Mouse (Mus musculus): Measurements from ENCODE around the gene Efhd1.
A peak's percentile ranks its signal among the peaks of the same experiment; 100 is the strongest.

Efhd1 gene

DNA sequence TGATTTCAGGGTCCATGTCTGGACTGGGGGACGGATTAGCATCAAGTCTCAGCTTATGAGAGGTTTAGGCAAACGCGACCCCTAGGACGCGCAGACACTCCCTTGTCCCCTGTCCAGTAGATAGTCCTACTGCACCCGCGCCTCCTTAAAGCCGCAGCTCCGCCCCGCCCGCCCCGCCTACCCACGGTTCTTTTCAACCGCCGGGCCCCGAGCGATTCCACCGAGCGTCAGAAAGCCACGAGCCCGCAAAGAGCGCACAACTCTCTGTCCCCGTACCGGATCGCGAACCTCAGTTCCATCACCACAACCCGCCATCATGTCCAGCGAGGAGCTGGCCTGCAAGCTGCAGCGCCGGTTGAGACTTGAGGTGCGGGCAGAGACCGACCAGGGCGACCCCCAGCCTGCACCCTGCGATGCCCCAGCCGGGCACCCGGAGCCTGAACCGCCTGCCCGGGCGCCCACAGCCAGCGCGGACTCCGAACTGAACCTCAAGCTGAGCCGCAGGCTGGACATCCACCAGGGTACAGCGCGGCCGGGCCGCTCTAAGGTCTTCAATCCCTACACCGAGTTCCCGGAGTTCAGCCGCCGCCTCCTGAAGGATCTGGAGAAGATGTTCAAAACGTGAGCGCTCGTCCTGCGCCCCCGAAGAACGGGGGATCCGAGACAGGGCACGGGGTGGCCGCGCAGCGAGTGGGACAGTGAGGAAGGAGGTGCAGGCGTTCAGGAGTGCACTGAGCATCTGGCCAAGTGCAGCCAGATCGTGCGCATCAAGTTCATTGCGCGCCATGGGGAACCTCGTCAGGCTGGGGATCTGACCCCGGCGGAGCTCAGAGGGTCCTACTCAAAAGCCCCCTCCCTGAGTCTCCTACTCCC is at the start of gene Efhd1:
Efhd1 (plus strand) TSS at position 230 of the 873 bp plus-strand sequence.
- no peak for DNase-seq (ENCODE audit: low spot score in 2 of 2)

DNA sequence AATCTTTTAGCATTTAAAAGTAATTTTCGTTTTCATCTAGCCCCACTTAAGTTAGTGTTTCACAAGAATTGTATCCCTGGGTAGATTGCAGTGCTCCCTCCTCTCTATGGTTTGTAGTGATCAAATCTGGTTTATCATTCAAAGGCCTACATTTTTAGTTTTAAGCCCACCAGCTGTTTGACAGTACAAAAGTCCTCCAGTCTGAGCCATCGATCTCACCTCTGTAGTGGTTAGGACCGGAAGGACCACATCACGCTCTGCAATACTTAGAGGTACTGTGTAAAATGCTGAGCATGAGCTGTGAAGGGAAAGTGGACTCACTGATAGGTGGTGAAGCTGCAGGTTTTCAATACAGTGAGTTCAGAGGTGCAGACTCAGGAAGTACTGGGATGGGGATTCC is 49.4 kb upstream of the Efhd1 start:
- no peak for DNase-seq (ENCODE audit: low spot score in 2 of 2)

DNA sequence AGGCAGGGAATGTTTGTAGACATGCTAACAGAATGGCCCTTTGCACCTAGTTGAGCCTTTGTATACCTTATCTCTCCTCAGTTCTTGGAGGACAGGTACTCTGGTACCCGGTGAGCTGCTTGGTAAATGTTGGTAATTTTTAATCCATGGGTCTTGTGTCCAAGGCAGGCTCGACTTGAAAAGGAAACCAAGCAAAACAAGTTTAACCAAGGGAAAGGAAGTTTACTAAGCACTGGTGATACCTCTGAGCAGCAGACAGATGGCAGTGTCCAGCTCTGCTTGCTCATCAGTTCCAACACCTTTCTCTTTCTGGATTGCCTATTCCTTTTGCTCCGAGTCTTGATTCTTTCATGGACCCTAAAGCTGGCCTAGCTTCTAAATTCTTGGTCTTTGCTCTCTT is 46.2 kb upstream of the Efhd1 start:
- no peak for DNase-seq (ENCODE audit: low spot score in 2 of 2)

DNA sequence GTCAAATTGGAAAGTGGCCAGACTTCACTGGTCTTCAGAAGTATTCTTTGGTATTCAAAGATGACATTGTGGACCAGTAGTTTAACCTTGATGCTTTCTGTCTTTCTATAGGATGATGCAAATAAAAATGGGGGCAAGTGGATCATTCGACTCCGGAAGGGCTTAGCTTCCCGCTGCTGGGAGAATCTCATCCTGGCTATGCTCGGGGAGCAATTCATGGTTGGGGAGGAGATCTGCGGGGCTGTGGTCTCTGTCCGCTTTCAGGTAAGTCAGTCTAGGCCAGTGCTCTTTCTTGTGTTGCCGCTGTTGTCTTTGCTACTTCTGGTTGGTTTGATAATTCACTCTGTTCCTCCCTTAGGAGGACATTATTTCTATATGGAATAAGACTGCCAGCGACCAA is 38.4 kb upstream of the Efhd1 start:
- no peak for DNase-seq (ENCODE audit: low spot score in 2 of 2)

- DNase-seq (ENCODE audit: low spot score in 2 of 2): no peak
Observed at GRCm38 (mm10) chr1:87226409-87227159, 37.6 kb upstream of the Efhd1 start.

DNA sequence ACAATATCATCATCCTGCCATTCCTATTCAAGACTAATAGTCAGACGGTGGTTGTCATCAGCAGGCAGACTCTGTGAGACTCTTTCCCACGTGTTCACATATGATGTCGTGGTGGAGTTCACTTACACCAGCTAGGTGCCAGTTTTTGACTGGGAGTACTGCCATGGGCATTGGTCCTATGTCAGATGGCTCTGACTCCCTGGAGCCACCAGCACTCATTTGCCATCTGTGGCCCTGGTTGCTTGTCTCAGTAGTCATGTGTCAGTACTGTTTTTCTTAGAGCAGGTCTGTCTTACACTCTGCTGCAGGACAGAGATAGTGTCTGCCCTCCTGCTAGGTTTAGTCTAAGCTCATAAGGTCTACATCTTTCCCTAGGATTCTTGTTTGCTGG is 37.0 kb upstream of the Efhd1 start:
- no peak for DNase-seq (ENCODE audit: low spot score in 2 of 2)

DNA sequence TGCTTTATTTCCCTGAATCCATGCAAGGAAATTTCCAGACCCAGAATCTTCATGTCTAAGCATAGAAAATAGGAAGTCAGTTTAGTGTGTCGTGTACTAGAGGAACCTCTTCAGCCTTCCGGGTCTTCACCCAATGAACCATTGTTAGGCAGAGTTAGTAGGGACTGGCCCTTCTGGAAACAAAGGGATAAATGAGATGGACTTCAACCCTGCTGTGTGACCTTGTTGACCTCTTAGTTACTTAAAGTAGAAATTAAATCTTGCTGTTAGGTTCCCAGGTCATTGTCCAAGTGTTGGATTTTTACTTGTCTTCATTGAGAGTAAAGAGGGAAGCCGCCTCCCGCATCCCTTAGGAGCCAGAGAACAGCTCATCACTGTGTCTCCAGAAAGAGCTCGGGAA is 33.6 kb upstream of the Efhd1 start:
- DNase-seq (ENCODE audit: low spot score in 2 of 2): no peak

- no peak for DNase-seq (ENCODE audit: low spot score in 2 of 2)
Observed at GRCm38 (mm10) chr1:87232197-87232596, 32.0 kb upstream of the Efhd1 start.

DNA sequence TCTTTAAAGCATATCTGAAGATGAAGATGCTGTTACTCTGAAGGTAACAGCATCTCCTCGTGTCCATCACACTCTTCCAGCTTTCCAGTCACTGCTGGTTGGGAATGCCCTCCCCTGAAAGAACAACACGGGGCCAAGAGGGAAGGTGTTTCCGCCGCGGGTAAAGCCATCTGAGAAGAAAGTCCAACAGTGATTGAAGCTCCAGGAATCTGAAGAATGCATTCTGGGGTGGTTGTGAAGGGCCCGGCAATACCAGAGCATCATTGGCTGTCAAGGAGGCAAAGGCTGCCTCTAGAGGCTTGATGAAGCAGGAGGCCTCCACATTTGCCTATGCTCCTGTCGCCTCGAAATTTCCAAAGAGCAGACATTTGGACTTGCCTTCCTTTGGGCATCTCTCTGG is 25.1 kb upstream of the Efhd1 start:
- DNase-seq (ENCODE audit: low spot score in 2 of 2): no peak

GRCm38 (mm10) chr1:87243021-87243420 is 21.1 kb upstream of the Efhd1 start:
- DNase-seq (ENCODE audit: low spot score in 2 of 2): no peak

DNA sequence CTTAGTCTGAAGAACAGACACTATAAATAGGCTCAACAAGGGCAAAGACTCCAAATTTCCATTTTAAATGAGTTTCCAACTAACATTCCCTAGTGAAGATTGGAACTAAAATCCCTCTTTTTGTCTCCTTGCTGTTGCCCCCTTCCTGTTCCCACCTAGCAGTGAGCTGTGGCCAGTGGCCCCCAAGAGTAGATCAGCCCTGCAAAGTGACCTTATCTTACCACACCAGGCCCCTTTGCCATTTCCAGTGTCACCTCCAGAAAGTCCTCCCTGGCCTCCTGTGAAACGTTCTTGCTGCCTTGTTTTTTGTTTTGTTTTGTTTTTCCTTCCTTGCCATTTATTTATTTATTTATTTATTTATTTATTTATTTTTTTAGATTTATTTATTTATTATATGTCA is 18.7 kb upstream of the Efhd1 start:
- DNase-seq (ENCODE audit: low spot score in 2 of 2): no peak

- DNase-seq (ENCODE audit: low spot score in 2 of 2): peak; percentile 38 to 80
Observed at GRCm38 (mm10) chr1:87245929-87246815, 18.0 kb upstream of the Efhd1 start.

DNA sequence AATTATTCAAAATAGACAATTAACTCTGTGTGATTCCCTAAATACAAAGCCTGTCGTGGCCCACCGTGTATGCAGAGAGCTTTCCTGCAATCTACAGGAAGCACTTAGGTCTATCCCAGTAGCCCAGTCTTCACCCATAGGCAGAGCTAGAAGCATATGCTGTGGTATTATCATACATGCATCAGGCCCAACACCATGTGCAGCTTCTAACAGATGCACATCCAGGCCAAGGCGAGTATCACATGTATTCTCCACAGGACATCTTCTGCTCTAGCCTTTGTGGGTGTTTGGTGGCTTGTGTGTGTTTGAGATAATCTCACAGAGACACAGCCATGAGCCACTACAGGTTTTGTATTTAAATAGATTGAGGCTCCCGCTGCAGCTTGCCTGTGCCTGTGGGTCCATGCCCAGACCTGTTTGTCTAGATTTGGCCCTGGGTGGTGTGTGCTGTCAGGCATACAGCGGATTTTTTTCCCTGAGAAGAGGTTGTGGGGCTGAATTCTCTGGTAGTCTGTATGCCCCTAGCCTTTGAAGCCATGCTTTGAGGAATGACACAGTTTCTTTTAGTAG is 12.0 kb upstream of the Efhd1 start:
- DNase-seq (ENCODE audit: low spot score in 2 of 2): no peak

DNA sequence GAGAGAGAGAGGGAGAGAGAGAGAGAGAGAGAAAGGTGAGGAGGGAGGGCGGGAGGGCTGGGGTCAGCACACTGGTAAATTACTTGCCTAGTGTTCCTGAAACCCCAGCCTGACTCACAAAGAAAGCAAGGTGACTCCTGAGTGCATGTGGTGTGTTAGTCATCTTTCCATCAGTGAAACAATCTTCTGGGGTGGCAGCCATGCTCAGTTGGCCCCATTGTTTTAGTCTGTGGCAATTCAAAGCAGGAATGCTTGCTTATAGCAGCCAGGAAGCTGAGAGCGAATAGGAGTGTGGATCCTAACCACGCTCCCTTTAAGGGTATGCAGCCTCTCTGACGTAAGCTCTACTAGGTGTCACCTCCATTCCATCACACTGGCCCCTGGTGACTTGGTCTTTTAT is 9.0 kb upstream of the Efhd1 start:
- no peak for DNase-seq (ENCODE audit: low spot score in 2 of 2)

DNA sequence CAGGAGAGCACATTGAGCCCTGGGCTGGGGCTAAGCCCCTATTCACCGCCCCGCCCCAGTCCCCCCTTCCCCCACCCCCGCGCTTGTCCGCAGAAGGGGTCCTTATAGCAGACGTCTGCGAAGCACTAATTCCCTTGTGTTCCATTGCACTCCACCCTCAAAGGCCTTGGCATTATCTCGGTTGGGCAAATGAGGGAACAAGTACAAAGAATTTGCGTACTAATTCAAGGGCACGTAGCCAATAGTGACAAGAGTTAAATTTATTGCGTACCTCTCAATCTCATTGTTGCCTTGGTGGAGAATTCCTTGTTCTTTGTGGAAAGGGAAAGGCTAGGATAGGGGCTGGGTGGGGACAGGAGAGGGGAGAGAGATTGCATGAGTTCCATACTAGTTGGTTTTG is 6.5 kb upstream of the Efhd1 start:
- DNase-seq (ENCODE audit: low spot score in 2 of 2): no peak

GRCm38 (mm10) chr1:87258484-87258883 is 5.7 kb upstream of the Efhd1 start:
- no peak for DNase-seq (ENCODE audit: low spot score in 2 of 2)

GRCm38 (mm10) chr1:87259316-87259715 is 4.8 kb upstream of the Efhd1 start:
- DNase-seq (ENCODE audit: low spot score in 2 of 2): no peak

GRCm38 (mm10) chr1:87263257-87263656 is 906 bp upstream of the Efhd1 start:
- no peak for DNase-seq (ENCODE audit: low spot score in 2 of 2)

DNA sequence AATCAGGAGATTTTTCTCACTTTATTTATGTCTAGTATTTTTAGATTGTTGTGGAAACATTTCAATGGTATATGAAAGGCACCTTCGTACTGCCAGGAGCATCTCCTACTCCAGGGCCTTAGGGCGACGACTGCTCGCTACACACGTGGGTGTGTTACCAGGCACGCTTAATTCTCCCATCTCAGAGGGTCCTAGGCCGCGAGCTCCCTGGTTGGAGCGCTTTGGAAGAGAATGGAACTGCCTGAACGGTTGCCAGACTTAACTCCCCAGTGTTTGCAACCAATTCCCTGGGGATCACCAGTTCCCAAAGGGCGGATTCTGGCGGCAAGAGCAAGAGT is 398 bp upstream of the Efhd1 start:
- DNase-seq (ENCODE audit: low spot score in 2 of 2): no peak

DNA sequence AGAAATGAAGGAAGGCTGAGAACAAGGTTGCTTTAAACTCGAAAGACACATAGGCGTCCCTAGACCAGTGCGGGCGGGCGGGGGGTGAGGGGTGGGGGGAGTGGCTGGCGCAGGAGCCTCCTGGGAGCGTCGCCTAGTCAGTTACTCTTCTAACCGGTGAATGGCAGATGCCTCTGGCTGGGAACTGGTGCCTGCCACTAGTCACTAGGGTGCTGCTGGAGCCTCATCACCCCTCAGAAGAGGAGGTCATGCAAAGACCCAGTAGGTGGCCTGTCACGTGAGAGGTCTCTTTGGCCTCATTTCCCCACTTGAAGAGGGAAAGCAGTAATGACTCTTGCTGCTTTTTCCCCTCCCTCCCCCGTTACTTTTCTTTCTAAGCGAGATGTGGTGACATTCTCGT is 1.0 kb downstream of the Efhd1 start:
- DNase-seq (ENCODE audit: low spot score in 2 of 2): no peak

- no peak for DNase-seq (ENCODE audit: low spot score in 2 of 2)
Observed at GRCm38 (mm10) chr1:87266296-87267090, 2.3 kb downstream of the Efhd1 start.

All from thymus, postnatal 10 days (tissue).